Mouse (Mus musculus) hindbrain, postnatal 0 days (tissue): ENCODE data around the gene Mknk1. TPM values are rescaled to one million over a fixed set of nuclear protein-coding genes. Genes with fewer than 3 reads are reported as not detected.

Experiments used
- ATAC-seq: fragments of 200-750 bp; cut with Nextera tagmentation; 2 replicates; pipeline ENCODE4 v1.8.0; 2017; ENCODE audit warnings: mild to moderate bottlenecking, moderate TSS enrichment, moderate library complexity
- DNase-seq: peaks from one replicate; pipeline ENCODE4 v3.0.0-alpha.2; 2015; ENCODE audit warnings: low spot score
- H3K27ac ChIP-seq: fragments of 300-500 bp; sonication (generic); 2 replicates; pipeline ENCODE4 v1.5.1; 2014; ENCODE audit warnings: mild to moderate bottlenecking
- H3K27me3 ChIP-seq: fragments of 300-500 bp; sonication (generic); 2 replicates; pipeline ENCODE4 v1.6.1; 2014; ENCODE audit warnings: low read length, mixed read lengths; ENCODE audit not compliant: insufficient read depth
- H3K36me3 ChIP-seq: fragments of 300-500 bp; sonication (generic); 2 replicates; pipeline ENCODE4 v1.6.1; 2014; ENCODE audit warnings: low read length, mixed read lengths; ENCODE audit not compliant: insufficient read depth
- H3K4me1 ChIP-seq: fragments of 300-500 bp; sonication (generic); 2 replicates; pipeline ENCODE4 v1.6.1; 2014; ENCODE audit warnings: antibody characterized with exemption, low read length, mixed read lengths; ENCODE audit not compliant: insufficient read depth
- H3K4me2 ChIP-seq: fragments of 300-500 bp; sonication (generic); 2 replicates; pipeline ENCODE4 v1.6.1; 2014; ENCODE audit warnings: low read depth, mild to moderate bottlenecking, low read length, moderate library complexity, mixed read lengths
- H3K4me3 ChIP-seq: fragments of 300-500 bp; sonication (generic); 2 replicates; pipeline ENCODE4 v1.5.1; 2014; ENCODE audit warnings: low read length
- H3K9ac ChIP-seq: fragments of 300-500 bp; sonication (generic); replicated peaks from 2 replicates; pipeline ENCODE4 v1.6.1; 2014; ENCODE audit warnings: mild to moderate bottlenecking, low read length, moderate library complexity, mixed read lengths
- H3K9me3 ChIP-seq: fragments of 300-500 bp; sonication (generic); 2 replicates; pipeline ENCODE4 v1.6.1; 2016; ENCODE audit warnings: low read length, mixed read lengths
- CTCF ChIP-seq: IDR thresholded peaks from 2 replicates; pipeline ENCODE4 v1.5.1; 2016; ENCODE audit warnings: antibody characterized with exemption, control low read depth, low read depth
- WGBS: fragments of 180-500 bp; shearing (Covaris S2); extraction: QIAGEN DNeasy Blood & Tissue Kit; methylation state at CpG from one replicate; pipeline ENCODE4 v1.1.7; 2014; 5-methylcytosine and 5-hydroxymethylcytosine counted together
- polyA plus RNA-seq: library from polyadenylated mRNA; unstranded; fragments of >200 nt; fragmentation: Nextera tagmentation; extraction: Ambion mirVana; gene quantifications from 2 replicates; pipeline ENCODE4 v1.2.1, GENCODE M21; 2015
- total RNA-seq: library from RNA; depleted of rRNA; stranded (reverse); fragments of >200 nt; gene quantifications from 2 replicates; pipeline ENCODE4 v1.2.3, GENCODE M21; 2014; rRNA removed

Gene Mknk1
- total and polyA plus RNA-seq, 2 experiments from 2014 or later, result 18.4 to 24.5 TPM

DNA sequence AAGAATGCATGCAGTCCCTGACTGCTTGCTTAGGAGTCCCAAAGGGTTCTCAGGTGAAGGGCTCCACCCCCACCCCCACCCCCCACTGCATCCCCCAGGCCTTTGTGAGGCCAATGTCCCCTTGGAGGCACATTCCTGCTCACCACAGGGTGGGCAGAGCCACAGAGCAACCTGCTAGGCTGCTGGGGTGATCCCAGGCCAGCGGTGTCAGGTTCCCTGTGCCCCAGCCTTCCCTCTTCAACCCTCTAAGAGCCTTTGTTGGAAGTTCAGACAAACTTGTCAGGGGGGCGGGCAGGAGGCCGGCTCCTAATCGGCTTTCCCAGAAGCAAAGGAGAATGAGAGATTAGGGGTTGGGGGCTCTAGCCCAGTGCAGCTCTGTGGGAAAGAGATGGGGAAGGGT, 72.6 kb downstream of the Mknk1 start:
- no peak overlapping the region for H3K4me2 ChIP-seq
- H3K27ac ChIP-seq, result no peak overlapping the region
- no peaks in the 10 kb centered on the region for H3K4me1 ChIP-seq
- no peaks in the 10 kb centered on the region for H3K9me3 ChIP-seq
- no peaks in the 10 kb centered on the region for H3K36me3 ChIP-seq
- H3K4me3 ChIP-seq, result no peak overlapping the region
- 9% methylated on average over 4 of the region's 4 CpGs for WGBS
- DNase-seq, result no peak
- H3K27me3 ChIP-seq, result 0 out of 2 replicates have a peak, but pooled peaks cover 5% of the 10 kb centered on the region
- no peak overlapping the region for H3K9ac ChIP-seq
- no peak for ATAC-seq
- no peak for TF ChIP-seq CTCF

GRCm38 (mm10) chr4:115919911-115920310, 80.9 kb downstream of the Mknk1 start:
- no peak for TF ChIP-seq CTCF
- Histone ChIP-seq H3K27me3 (no peaks in the 10 kb centered on the region), H3K4me3 (no peak overlapping the region), H3K9me3 (no peaks in the 10 kb centered on the region), H3K36me3 (no peaks in the 10 kb centered on the region), H3K4me1 (no peaks in the 10 kb centered on the region), H3K4me2 (no peak overlapping the region), H3K27ac (no peak overlapping the region), H3K9ac (no peak overlapping the region)
- WGBS, result 73% methylated on average over 16 of the region's 16 CpGs
- ATAC-seq (no peak), DNase-seq (no peak)

GRCm38 (mm10) chr4:115922688-115923087, 83.7 kb downstream of the Mknk1 start:
- DNase-seq, result no peak
- Histone ChIP-seq H3K27ac (no peak overlapping the region), H3K9ac (no peak overlapping the region), H3K9me3 (no peaks in the 10 kb centered on the region), H3K27me3 (no peaks in the 10 kb centered on the region), H3K4me2 (no peak overlapping the region), H3K4me1 (no peaks in the 10 kb centered on the region), H3K36me3 (no peaks in the 10 kb centered on the region), H3K4me3 (no peak overlapping the region)
- TF ChIP-seq CTCF, result no peak
- 89% methylated on average over 5 of the region's 5 CpGs for WGBS
- no peak for ATAC-seq

GRCm38 (mm10) chr4:115923262-115923880, 84.4 kb downstream of the Mknk1 start:
- no peak overlapping the region for H3K9ac ChIP-seq
- H3K27me3 ChIP-seq, result no peaks in the 10 kb centered on the region
- H3K4me2 ChIP-seq, result no peak overlapping the region
- no peak overlapping the region for H3K4me3 ChIP-seq
- H3K27ac ChIP-seq, result no peak overlapping the region
- WGBS, result 59% methylated on average over 16 of the region's 16 CpGs
- no peaks in the 10 kb centered on the region for H3K36me3 ChIP-seq
- H3K4me1 ChIP-seq, result no peaks in the 10 kb centered on the region
- no peak for DNase-seq
- no peak for ATAC-seq
- no peak for TF ChIP-seq CTCF
- H3K9me3 ChIP-seq, result no peaks in the 10 kb centered on the region

DNA sequence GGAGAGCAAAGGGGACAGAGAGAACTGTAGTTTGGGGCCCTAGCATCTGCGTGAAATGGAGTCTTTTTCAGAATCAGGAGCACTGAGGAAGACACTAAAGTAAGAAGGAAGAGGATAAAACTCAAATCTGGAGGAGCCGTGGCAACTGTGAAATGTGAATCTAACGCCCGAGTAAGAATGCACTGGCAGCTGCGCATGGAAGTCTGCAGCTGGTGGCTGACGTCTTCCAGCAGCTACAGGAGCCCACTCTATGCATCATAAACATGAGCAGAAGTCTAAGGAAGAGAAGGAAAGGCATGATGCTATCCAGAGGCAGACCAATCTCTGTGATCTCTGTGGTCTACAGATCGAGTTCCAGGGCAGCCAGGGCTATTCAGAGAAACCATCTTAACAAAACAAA, 88.6 kb downstream of the Mknk1 start:
- H3K36me3 ChIP-seq, result no peaks in the 10 kb centered on the region
- H3K27ac ChIP-seq, result no peak overlapping the region
- no peak for ATAC-seq
- no peak for TF ChIP-seq CTCF
- H3K9me3 ChIP-seq, result no peaks in the 10 kb centered on the region
- 59% methylated on average over 7 of the region's 7 CpGs for WGBS
- H3K4me2 ChIP-seq, result no peak overlapping the region
- no peaks in the 10 kb centered on the region for H3K4me1 ChIP-seq
- no peak for DNase-seq
- H3K4me3 ChIP-seq, result no peak overlapping the region
- no peak overlapping the region for H3K9ac ChIP-seq
- peaks cover 12% of the 10 kb centered on the region for H3K27me3 ChIP-seq

Other genes with a start within 250 kb of the Mknk1 start
- gene Cyp4a32, start 238.2 kb upstream of the Mknk1 start, total RNA-seq, result not detected in 2 replicates
- not detected in 2 replicates for gene Cyp4a32, start 238.2 kb upstream of the Mknk1 start, polyA plus RNA-seq
- gene Cyp4b1, start 191.5 kb upstream of the Mknk1 start, total RNA-seq, result 1.3 and 1.8 TPM in 2 replicates
- gene Cyp4b1, start 191.5 kb upstream of the Mknk1 start, polyA plus RNA-seq, result 1.4 and 1.6 TPM in 2 replicates
- 17.1 and 20.5 TPM in 2 replicates for gene Efcab14, start 101.5 kb upstream of the Mknk1 start, total RNA-seq
- 17.0 and 17.9 TPM in 2 replicates for gene Efcab14, start 101.5 kb upstream of the Mknk1 start, polyA plus RNA-seq
- not detected in 2 replicates for gene Tex38, start 58.2 kb upstream of the Mknk1 start, total RNA-seq
- 0.74 and 0.77 TPM in 2 replicates for gene Tex38, start 58.2 kb upstream of the Mknk1 start, polyA plus RNA-seq
- 20.0 and 28.1 TPM in 2 replicates for gene Atpaf1, start 54.4 kb upstream of the Mknk1 start, total RNA-seq
- 43.5 and 49.9 TPM in 2 replicates for gene Atpaf1, start 54.4 kb upstream of the Mknk1 start, polyA plus RNA-seq
- 2.9 and 4.4 TPM in 2 replicates for gene Mob3c, start 11.1 kb upstream of the Mknk1 start, total RNA-seq
- 4.1 and 4.3 TPM in 2 replicates for gene Mob3c, start 11.1 kb upstream of the Mknk1 start, polyA plus RNA-seq
- gene Kncn, start 45.2 kb downstream of the Mknk1 start, total RNA-seq, result 0.14 TPM in 1 of 2 replicates, not detected in the other
- 0.10 and 0.29 TPM in 2 replicates for gene Kncn, start 45.2 kb downstream of the Mknk1 start, polyA plus RNA-seq
- gene 6430628N08Rik, start 51.5 kb downstream of the Mknk1 start, total RNA-seq, result 0.16 and 0.18 TPM in 2 replicates
- gene 6430628N08Rik, start 51.5 kb downstream of the Mknk1 start, polyA plus RNA-seq, result 0.49 and 0.58 TPM in 2 replicates
- 3.3 and 4.5 TPM in 2 replicates for gene Dmbx1, start 100.7 kb downstream of the Mknk1 start, total RNA-seq
- 3.9 and 4.3 TPM in 2 replicates for gene Dmbx1, start 100.7 kb downstream of the Mknk1 start, polyA plus RNA-seq
- 17.6 and 48.1 TPM in 2 replicates for gene Faah, start 178.7 kb downstream of the Mknk1 start, total RNA-seq
- gene Faah, start 178.7 kb downstream of the Mknk1 start, polyA plus RNA-seq, result 23.2 and 25.2 TPM in 2 replicates
- gene Nsun4, start 214.7 kb downstream of the Mknk1 start, total RNA-seq, result 13.6 and 14.6 TPM in 2 replicates
- 10.4 TPM in 2 replicates for gene Nsun4, start 214.7 kb downstream of the Mknk1 start, polyA plus RNA-seq
- gene Uqcrh, start 235.9 kb downstream of the Mknk1 start, total RNA-seq, result 186 and 220 TPM in 2 replicates
- gene Uqcrh, start 235.9 kb downstream of the Mknk1 start, polyA plus RNA-seq, result 559 and 586 TPM in 2 replicates
- gene Lrrc41, start 236.1 kb downstream of the Mknk1 start, total RNA-seq, result 129 and 133 TPM in 2 replicates
- 60.2 and 61.9 TPM in 2 replicates for gene Lrrc41, start 236.1 kb downstream of the Mknk1 start, polyA plus RNA-seq